Mouse (Mus musculus): ENCODE results near the gene Gm867. TPM values are rescaled to one million over a fixed set of nuclear protein-coding genes. Genes with fewer than 3 reads are reported as not detected.
A peak's percentile ranks its signal among the peaks of the same experiment; 100 is the strongest.

Gm867 gene
- polyA plus RNA-seq (2015; fragmentation: Nextera tagmentation; extraction: Ambion mirVana): 0.39 and 0.46 TPM in 2 replicates

- no peak for DNase-seq (ENCODE audit: low spot score)
Measured at GRCm38 (mm10) chr10:75940520-75940919, at the start of gene Gm867. Gene Gm867 (minus strand): TSS chr10:75940672.

- no peak for DNase-seq (ENCODE audit: low spot score)
Measured at GRCm38 (mm10) chr10:75979432-75979831, 39.0 kb upstream of the Gm867 start.

- DNase-seq (ENCODE audit: low spot score): no peak
Measured at GRCm38 (mm10) chr10:75978835-75979157, 38.3 kb upstream of the Gm867 start.

- DNase-seq (ENCODE audit: low spot score): peak; percentile 24
Measured at GRCm38 (mm10) chr10:75978119-75978834, 37.8 kb upstream of the Gm867 start.

- DNase-seq (ENCODE audit: low spot score): peak; percentile 52
Measured at GRCm38 (mm10) chr10:75975216-75975615, 34.7 kb upstream of the Gm867 start.

GRCm38 (mm10) chr10:75973846-75974245 lies 33.4 kb upstream of the Gm867 start:
- no peak for DNase-seq (ENCODE audit: low spot score)

- peak; percentile 51 for DNase-seq (ENCODE audit: low spot score)
Measured at GRCm38 (mm10) chr10:75954381-75954811, 13.9 kb upstream of the Gm867 start, which contains the start of gene Gm5134. Gene Gm5134 (plus strand): TSS chr10:75954514.

- peak; percentile 73 for DNase-seq (ENCODE audit: low spot score)
Measured at GRCm38 (mm10) chr10:75951424-75952050, 11.1 kb upstream of the Gm867 start.

- DNase-seq (ENCODE audit: low spot score): peak; percentile 69
Measured at GRCm38 (mm10) chr10:75950791-75951210, 10.3 kb upstream of the Gm867 start.

- DNase-seq (ENCODE audit: low spot score): no peak
Measured at GRCm38 (mm10) chr10:75949053-75950045, 8.9 kb upstream of the Gm867 start.

GRCm38 (mm10) chr10:75948079-75948478 lies 7.6 kb upstream of the Gm867 start:
- no peak for DNase-seq (ENCODE audit: low spot score)

- DNase-seq (ENCODE audit: low spot score): no peak
Measured at GRCm38 (mm10) chr10:75945896-75946295, 5.4 kb upstream of the Gm867 start.

- DNase-seq (ENCODE audit: low spot score): no peak
Measured at GRCm38 (mm10) chr10:75945213-75945612, 4.7 kb upstream of the Gm867 start.

GRCm38 (mm10) chr10:75944066-75944772 lies 3.7 kb upstream of the Gm867 start:
- DNase-seq (ENCODE audit: low spot score): no peak

- DNase-seq (ENCODE audit: low spot score): no peak
Measured at GRCm38 (mm10) chr10:75942736-75943477, 2.4 kb upstream of the Gm867 start, which contains the start of gene Vpreb3. Gene Vpreb3 (plus strand): TSS chr10:75943057.

GRCm38 (mm10) chr10:75941042-75941824 lies 761 bp upstream of the Gm867 start:
- DNase-seq (ENCODE audit: low spot score): no peak

- no peak for DNase-seq (ENCODE audit: low spot score)
Measured at GRCm38 (mm10) chr10:75939481-75940234, 814 bp downstream of the Gm867 start.

- DNase-seq (ENCODE audit: low spot score): no peak
Measured at GRCm38 (mm10) chr10:75937851-75938643, 2.4 kb downstream of the Gm867 start.

Measured in thymus, postnatal 0 days (tissue).